Mouse (Mus musculus): ENCODE measurements at regions not wholly inside any gene's neighbourhood (a gene's known extent, or its start where the extent isn't known, plus 50 kb on each side); places are given as distances from the start of the nearest gene placed in this dataset.

- no peaks in the 10 kb centered on the region for H3K27me3 ChIP-seq
- no peak for ATAC-seq
- in situ Hi-C loops (cut with MboI; ENCODE audit: low pct_unique_long_range_greater_than_20kb): loop anchor here (25.0 kb wide), 4 partner anchors 776 to 1099 kb away; partner anchors contain the start of genes Fkbp4 and Tspan9
- no peak for DNase-seq (ENCODE audit: low read depth, low spot score)
- CTCF ChIA-PET: interaction anchor here (0.9 to 2.1 kb wide), 6 partner anchors 8 to 190 kb away, joined by 3 to 10 read pairs (median 3); no protein-coding TSS in a partner anchor
- POLR2A ChIA-PET: interaction anchor here (0.6 to 0.8 kb wide), 2 partner anchors 86 to 773 kb away, joined by 4 to 6 read pairs; no protein-coding TSS in a partner anchor
- no peak for TF ChIP-seq CTCF (IDR thresholded peaks at IDR 0.05)
Measured at GRCm38 (mm10) chr6:127338412-127338811, 108.2 kb upstream of the Parp11 start.

DNA sequence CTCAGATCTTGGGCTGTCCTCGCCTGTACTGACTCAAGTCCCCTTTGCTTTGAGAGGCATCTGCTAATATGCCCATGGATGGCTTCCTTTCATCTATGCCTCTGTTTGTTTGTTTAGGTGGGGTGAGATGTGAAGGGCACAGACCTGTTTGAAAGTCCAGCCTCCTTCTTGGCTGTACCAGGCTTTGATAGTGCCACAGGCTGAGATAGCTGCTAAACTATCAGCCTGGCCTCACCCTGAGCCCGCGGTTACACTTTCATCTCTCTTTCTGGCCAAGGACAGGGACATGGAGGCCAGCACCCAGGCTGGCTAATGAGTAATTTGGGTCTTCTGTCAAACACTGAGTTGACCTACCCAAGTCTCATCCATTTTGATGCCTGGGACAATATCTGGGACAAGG lies 105.0 kb upstream of the Parp11 start:
- in situ Hi-C loops (cut with MboI; ENCODE audit: low pct_unique_long_range_greater_than_20kb): loop anchor here (25.0 kb wide), 4 partner anchors 779 to 1096 kb away; partner anchors contain the start of genes Fkbp4 and Tspan9
- DNase-seq (ENCODE audit: low read depth, low spot score) (no peak), ATAC-seq (no peak)
- no peak for TF ChIP-seq CTCF (IDR thresholded peaks at IDR 0.05)
- CTCF ChIA-PET: no interaction called here
- POLR2A ChIA-PET: no interaction called here
- H3K27me3 ChIP-seq: no peaks in the 10 kb centered on the region

DNA sequence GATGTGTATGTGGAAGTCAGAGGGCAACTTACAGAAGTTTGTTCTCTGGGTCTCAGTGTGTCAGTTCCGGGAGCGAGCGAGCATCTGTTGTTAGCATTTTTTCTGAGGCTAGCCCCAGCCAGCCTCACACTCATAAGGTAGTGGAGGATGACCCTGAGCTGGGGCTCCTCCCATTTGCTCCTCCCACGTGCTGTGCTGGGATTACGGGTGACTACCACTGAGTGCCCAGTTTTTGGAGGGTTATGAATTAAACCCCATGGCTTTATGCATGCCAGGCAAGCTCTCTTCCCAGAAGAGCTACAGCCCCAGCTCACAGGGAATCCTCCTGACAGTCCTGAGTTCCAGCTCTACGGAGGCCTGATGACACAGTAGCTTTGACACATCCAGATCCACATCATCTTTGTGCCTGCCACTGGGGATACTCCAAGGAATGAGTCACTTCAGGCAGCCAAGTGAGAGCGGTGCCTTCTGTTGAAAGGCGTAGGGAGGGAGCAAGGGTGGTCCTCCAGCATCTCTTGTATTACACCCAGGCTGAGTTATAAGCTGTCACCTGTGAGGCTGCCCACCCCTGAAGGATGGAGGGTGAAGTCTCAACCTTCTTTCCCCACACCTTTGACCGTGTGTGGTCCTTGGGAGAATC lies 97.8 kb upstream of the Parp11 start:
- TF ChIP-seq CTCF (IDR thresholded peaks at IDR 0.05): no peak
- POLR2A ChIA-PET: no interaction called here
- ATAC-seq (peak; percentile 90), DNase-seq (ENCODE audit: low read depth, low spot score) (peak; percentile 17)
- no peaks in the 10 kb centered on the region for H3K27me3 ChIP-seq
- CTCF ChIA-PET: interaction anchor here (1.0 to 2.0 kb wide), 3 partner anchors 10 to 200 kb away, joined by 4 to 11 read pairs (median 6); no protein-coding TSS in a partner anchor
- in situ Hi-C loops (cut with MboI; ENCODE audit: low pct_unique_long_range_greater_than_20kb): loop anchor here (25.0 kb wide), 4 partner anchors 787 to 1088 kb away; partner anchors contain the start of genes Fkbp4 and Tspan9

DNA sequence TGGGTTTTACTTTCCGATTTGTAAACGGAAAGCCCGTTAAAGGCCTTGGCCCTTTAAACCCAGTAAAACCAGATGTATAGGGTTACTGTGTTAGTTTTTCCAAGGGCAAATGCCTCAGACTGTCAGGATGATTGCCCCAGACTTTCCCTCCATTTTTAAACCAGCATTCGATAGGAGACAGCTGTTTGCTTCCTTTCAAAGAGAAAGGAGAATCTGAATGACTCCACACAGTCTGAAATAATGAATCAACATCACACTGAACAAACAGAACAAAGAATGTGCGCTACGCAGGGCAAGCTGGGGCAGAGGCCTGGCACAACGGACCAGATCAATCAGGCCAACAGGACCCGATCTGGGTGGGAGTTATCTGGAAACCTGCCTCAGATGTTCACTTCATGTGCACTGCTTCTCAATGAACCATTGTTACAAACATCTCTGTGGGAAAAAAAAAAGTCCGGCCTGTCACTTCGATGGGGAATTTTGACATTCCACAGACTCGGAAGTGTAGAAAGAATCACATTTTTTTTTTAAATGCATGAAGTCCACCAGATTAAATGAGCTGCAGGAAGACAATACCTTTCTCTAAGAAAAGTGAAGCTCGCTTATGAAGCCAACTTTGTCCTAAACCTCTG lies 97.0 kb upstream of the Parp11 start:
- CTCF ChIA-PET: interaction anchor here (1.0 to 2.0 kb wide), 5 partner anchors 10 to 201 kb away, joined by 3 to 11 read pairs (median 4); no protein-coding TSS in a partner anchor
- no peak for DNase-seq (ENCODE audit: low read depth, low spot score)
- TF ChIP-seq CTCF (IDR thresholded peaks at IDR 0.05): no peak
- no peak for ATAC-seq
- in situ Hi-C loops (cut with MboI; ENCODE audit: low pct_unique_long_range_greater_than_20kb): loop anchor here (25.0 kb wide), 4 partner anchors 787 to 1088 kb away; partner anchors contain the start of genes Fkbp4 and Tspan9
- POLR2A ChIA-PET: no interaction called here
- no peaks in the 10 kb centered on the region for H3K27me3 ChIP-seq

GRCm38 (mm10) chr6:127351691-127352090 lies 94.9 kb upstream of the Parp11 start:
- DNase-seq (ENCODE audit: low read depth, low spot score): no peak
- ATAC-seq: no peak
- ChIA-PET CTCF (interaction anchor here (0.9 to 1.8 kb wide), 4 partner anchors 8 to 27 kb away, joined by 3 to 7 read pairs (median 4); no protein-coding TSS in a partner anchor), POLR2A (no interaction called here)
- no peaks in the 10 kb centered on the region for H3K27me3 ChIP-seq
- in situ Hi-C loops (cut with MboI; ENCODE audit: low pct_unique_long_range_greater_than_20kb): no loop called here
- TF ChIP-seq CTCF (IDR thresholded peaks at IDR 0.05): no peak

DNA sequence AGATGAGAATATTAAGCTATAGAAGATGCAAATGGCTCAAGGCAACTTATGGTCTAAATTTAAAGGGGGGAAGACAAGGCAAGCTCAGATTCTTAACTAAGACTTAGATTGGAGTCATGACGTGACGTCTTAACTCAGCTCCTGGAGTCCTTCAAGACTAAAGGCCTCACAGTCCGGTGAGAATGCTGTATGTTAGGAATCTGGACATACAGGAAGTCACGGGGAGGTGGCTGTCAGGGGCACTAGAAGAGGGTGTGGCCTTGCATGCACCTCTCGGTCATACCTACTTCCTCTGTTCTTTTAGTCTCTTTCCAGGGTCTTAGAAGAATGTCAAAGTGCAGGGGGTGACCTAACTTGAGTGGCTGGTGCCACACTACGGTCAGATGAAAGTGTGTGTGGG lies 91.5 kb upstream of the Parp11 start:
- POLR2A ChIA-PET: no interaction called here
- CTCF ChIA-PET: interaction anchor here (0.6 to 1.2 kb wide), 3 partner anchors 17 to 28 kb away, joined by 3 to 4 read pairs (median 3); no protein-coding TSS in a partner anchor
- DNase-seq (ENCODE audit: low read depth, low spot score) (no peak), ATAC-seq (no peak)
- in situ Hi-C loops (cut with MboI; ENCODE audit: low pct_unique_long_range_greater_than_20kb): no loop called here
- no peak for TF ChIP-seq CTCF (IDR thresholded peaks at IDR 0.05)
- no peaks in the 10 kb centered on the region for H3K27me3 ChIP-seq

DNA sequence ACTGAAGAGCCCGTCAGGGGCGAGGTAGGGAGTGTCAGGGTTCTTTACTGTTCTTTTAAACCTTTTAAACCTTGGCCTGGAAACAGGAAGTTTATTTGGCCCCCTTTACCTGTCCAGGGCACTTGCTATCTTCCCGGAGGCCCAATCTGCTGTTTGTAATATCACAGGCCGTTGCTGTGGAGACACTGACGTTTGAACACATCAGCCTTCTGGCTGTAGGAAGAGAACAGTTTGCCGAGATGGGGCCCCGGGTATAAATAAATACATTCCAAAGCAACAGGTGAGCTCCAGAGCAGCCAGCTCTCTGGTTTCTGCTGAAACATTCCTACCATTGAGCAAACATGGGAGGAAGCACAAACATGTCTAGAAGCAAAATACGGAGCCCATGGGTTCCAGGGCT lies 90.2 kb upstream of the Parp11 start:
- in situ Hi-C loops (cut with MboI; ENCODE audit: low pct_unique_long_range_greater_than_20kb): no loop called here
- no peak for TF ChIP-seq CTCF (IDR thresholded peaks at IDR 0.05)
- ChIA-PET POLR2A (interaction anchor here (0.6 kb wide), 1 partner anchor 210 kb away, joined by 4 read pairs; no protein-coding TSS in a partner anchor), CTCF (interaction anchor here (0.6 to 8.3 kb wide), 6 partner anchors 16 to 214 kb away, joined by 3 to 101 read pairs (median 4); no protein-coding TSS in a partner anchor)
- no peaks in the 10 kb centered on the region for H3K27me3 ChIP-seq
- DNase-seq (ENCODE audit: low read depth, low spot score): no peak
- no peak for ATAC-seq

GRCm38 (mm10) chr6:127358805-127359204 lies 87.8 kb upstream of the Parp11 start:
- CTCF ChIA-PET: interaction anchor here (1.0 to 8.3 kb wide), 12 partner anchors 8 to 232 kb away, joined by 3 to 101 read pairs (median 6); no protein-coding TSS in a partner anchor
- POLR2A ChIA-PET: interaction anchor here (1.2 kb wide), 1 partner anchor 34 kb away, joined by 7 read pairs; no protein-coding TSS in a partner anchor
- H3K27me3 ChIP-seq: no peaks in the 10 kb centered on the region
- no peak for DNase-seq (ENCODE audit: low read depth, low spot score)
- no peak for TF ChIP-seq CTCF (IDR thresholded peaks at IDR 0.05)
- in situ Hi-C loops (cut with MboI; ENCODE audit: low pct_unique_long_range_greater_than_20kb): no loop called here
- no peak for ATAC-seq

GRCm38 (mm10) chr6:127359391-127359874 lies 87.2 kb upstream of the Parp11 start:
- POLR2A ChIA-PET: interaction anchor here (0.7 to 1.2 kb wide), 2 partner anchors 34 to 210 kb away, joined by 3 to 7 read pairs; no protein-coding TSS in a partner anchor
- peak; percentile 42 for ATAC-seq
- no peak for DNase-seq (ENCODE audit: low read depth, low spot score)
- in situ Hi-C loops (cut with MboI; ENCODE audit: low pct_unique_long_range_greater_than_20kb): no loop called here
- TF ChIP-seq CTCF (IDR thresholded peaks at IDR 0.05): peak; percentile 87
- H3K27me3 ChIP-seq: no peaks in the 10 kb centered on the region
- CTCF ChIA-PET: interaction anchor here (0.7 to 8.3 kb wide), 18 partner anchors 8 to 233 kb away, joined by 3 to 101 read pairs (median 5); no protein-coding TSS in a partner anchor

DNA sequence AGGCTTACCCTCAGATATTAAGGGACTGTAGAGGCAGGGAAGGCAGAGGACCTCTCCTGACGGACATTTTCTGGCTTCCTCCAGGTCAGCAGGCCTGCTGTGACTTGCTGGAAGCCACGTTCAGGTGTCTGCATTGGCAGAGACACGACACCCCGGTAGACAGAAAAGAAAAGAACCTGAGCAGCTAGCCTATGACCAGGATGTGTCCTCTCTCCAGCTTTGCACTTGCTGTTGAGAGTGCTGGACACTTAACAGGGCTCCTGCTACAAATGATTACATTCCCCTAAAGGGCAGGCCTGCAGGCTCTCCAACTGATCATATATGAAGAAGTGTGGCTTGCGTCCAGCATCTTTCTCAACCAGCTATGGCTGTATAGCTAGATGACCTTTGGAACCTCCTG lies 84.5 kb upstream of the Parp11 start:
- ChIA-PET POLR2A (no interaction called here), CTCF (interaction anchor here (4.5 to 8.3 kb wide), 2 partner anchors 36 to 214 kb away, joined by 26 to 101 read pairs; no protein-coding TSS in a partner anchor)
- in situ Hi-C loops (cut with MboI; ENCODE audit: low pct_unique_long_range_greater_than_20kb): loop anchor here (5.0 kb wide), 2 partner anchors 35 to 85 kb away; partner anchors contain the start of gene Parp11
- no peaks in the 10 kb centered on the region for H3K27me3 ChIP-seq
- no peak for TF ChIP-seq CTCF (IDR thresholded peaks at IDR 0.05)
- no peak for DNase-seq (ENCODE audit: low read depth, low spot score)
- no peak for ATAC-seq
